Mouse (Mus musculus): ENCODE results near the gene Patj. TPM values are rescaled to one million over a fixed set of nuclear protein-coding genes. Genes with fewer than 3 reads are reported as not detected.
"Not testable (repeated sequence)": the region's sequence is repeated elsewhere in the genome, so short reads cannot be mapped to it uniquely, and the experiment has no call there.

Patj gene
- polyA plus RNA-seq, 1 experiment from 2014 or later: 27.7 TPM

GRCm38 (mm10) chr4:98693465-98694185 is 298.0 kb downstream of the Patj start:
- no peak for TF ChIP-seq CTCF (IDR thresholded peaks at IDR 0.05)
- ChIA-PET CTCF (interaction anchor here (1.1 kb wide), 1 partner anchor 148 kb away, joined by 3 read pairs; no protein-coding TSS in a partner anchor), POLR2A (interaction anchor here (0.6 to 1.0 kb wide), 3 partner anchors 15 to 201 kb away, joined by 3 read pairs; no protein-coding TSS in a partner anchor)
- DNase-seq (ENCODE audit: low read depth, low spot score): no peak
- in situ Hi-C loops (cut with MboI; ENCODE audit: low pct_unique_long_range_greater_than_20kb): loop anchor here (10.0 kb wide), 1 partner anchor 149 kb away; no protein-coding TSS in a partner anchor
- peak; percentile 24 for ATAC-seq
- no peaks in the 10 kb centered on the region for H3K27me3 ChIP-seq

DNA sequence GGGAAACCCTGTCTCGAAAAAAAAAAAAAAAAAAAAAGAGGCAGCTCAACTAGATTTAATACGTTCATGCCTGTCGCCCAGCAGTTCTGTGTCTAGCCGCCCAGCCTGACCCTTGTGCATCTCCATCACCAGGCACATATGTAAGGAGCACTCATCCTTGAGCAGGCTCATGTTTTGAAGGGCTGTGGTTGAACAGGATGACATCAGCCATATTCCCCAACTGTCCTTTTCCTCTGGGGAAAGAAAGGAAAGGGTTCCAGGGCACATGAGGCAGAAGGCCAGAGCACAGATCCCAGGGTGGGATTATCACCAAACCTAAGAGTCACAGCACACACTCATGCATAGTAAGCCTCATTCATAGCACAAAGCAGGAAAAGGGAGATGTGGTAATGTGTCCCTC is 302.3 kb downstream of the Patj start:
- ChIA-PET CTCF (interaction anchor here (0.8 kb wide), 1 partner anchor 152 kb away, joined by 3 read pairs; no protein-coding TSS in a partner anchor), POLR2A (no interaction called here)
- ATAC-seq: peak; percentile 73
- TF ChIP-seq CTCF (IDR thresholded peaks at IDR 0.05): no peak
- DNase-seq (ENCODE audit: low read depth, low spot score): peak; percentile 59
- no peaks in the 10 kb centered on the region for H3K27me3 ChIP-seq
- in situ Hi-C loops (cut with MboI; ENCODE audit: low pct_unique_long_range_greater_than_20kb): loop anchor here (10.0 kb wide), 1 partner anchor 153 kb away; no protein-coding TSS in a partner anchor

DNA sequence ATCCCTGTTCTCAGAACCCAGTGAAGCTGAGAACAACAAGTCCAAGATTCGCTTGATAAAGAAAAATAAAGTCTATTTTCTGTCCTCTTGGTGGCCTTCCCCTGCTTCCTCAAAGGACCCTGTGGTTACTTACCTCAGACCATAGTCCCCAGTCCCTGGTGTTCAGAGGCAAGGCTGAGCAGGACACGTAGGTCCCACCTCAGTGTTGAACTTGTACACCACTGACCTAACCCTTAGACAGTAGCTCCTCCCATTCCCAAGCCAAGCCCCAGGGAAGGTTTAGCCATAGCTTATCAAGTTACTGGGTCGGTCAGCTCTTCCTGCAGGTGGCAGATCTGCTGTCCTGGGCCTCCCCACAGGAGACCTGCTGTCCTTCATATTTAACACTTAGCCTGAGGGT is 303.3 kb downstream of the Patj start:
- CTCF ChIA-PET: interaction anchor here (1.7 kb wide), 1 partner anchor 152 kb away, joined by 4 read pairs; no protein-coding TSS in a partner anchor
- in situ Hi-C loops (cut with MboI; ENCODE audit: low pct_unique_long_range_greater_than_20kb): loop anchor here (10.0 kb wide), 1 partner anchor 154 kb away; no protein-coding TSS in a partner anchor
- no peak for TF ChIP-seq CTCF (IDR thresholded peaks at IDR 0.05)
- POLR2A ChIA-PET: no interaction called here
- no peaks in the 10 kb centered on the region for H3K27me3 ChIP-seq
- no peak for ATAC-seq
- DNase-seq (ENCODE audit: low read depth, low spot score): no peak

- no peaks in the 10 kb centered on the region for H3K27me3 ChIP-seq
- no peak for TF ChIP-seq CTCF (IDR thresholded peaks at IDR 0.05)
- POLR2A ChIA-PET: interaction anchor here (0.5 kb wide), 1 partner anchor 35 kb away, joined by 3 read pairs; no protein-coding TSS in a partner anchor
- DNase-seq (ENCODE audit: low read depth, low spot score) (no peak), ATAC-seq (no peak)
- in situ Hi-C loops (cut with MboI; ENCODE audit: low pct_unique_long_range_greater_than_20kb): loop anchor here (5.0 to 10.0 kb wide), 2 partner anchors 208 to 335 kb away; no protein-coding TSS in a partner anchor
- CTCF ChIA-PET: interaction anchor here (0.9 to 1.7 kb wide), 3 partner anchors 139 to 154 kb away, joined by 3 to 5 read pairs (median 4); no protein-coding TSS in a partner anchor
These were observed 304.6 kb downstream of the Patj start for GRCm38 (mm10) chr4:98700156-98700555.

DNA sequence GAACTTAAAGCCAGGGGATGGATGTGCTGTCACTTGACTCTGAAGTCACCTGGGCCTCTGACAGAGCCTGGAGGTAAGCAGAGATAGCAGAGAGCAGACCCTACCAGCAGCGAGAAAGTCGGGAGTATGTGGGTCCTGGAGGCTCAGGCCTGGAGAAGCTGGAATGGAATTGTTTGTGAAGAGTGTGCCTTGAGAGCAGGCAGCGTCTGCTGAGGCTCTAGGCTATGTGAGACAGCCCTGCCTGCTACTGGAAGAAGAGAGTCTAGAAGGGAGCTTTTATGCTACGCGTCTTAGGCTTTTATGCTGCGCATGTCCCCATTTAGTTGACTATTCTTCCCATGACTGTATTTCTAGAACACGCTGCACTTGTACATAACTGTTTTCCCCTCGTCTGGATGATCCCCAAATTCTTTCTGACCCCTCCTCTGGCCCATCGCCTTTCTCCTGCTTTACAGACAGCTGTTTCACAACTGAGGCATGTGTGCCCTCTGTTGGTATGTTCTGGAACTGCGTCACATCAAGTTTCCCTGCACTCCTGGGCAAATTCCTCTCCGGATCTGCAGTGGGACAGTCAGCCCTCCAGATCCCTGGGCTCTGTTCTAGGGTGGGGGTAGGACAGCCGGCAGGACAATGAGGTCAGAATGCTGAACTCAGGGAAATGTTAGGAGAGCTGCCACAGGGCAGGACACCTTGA is 306.8 kb downstream of the Patj start:
- in situ Hi-C loops (cut with MboI; ENCODE audit: low pct_unique_long_range_greater_than_20kb): loop anchor here (5.0 to 10.0 kb wide), 2 partner anchors 210 to 338 kb away; no protein-coding TSS in a partner anchor
- DNase-seq (ENCODE audit: low read depth, low spot score) (no peak), ATAC-seq (no peak)
- H3K27me3 ChIP-seq: no peaks in the 10 kb centered on the region
- ChIA-PET CTCF (interaction anchor here (0.6 to 2.4 kb wide), 13 partner anchors 11 to 258 kb away, joined by 3 to 13 read pairs (median 3); no protein-coding TSS in a partner anchor), POLR2A (interaction anchor here (1.2 to 1.4 kb wide), 2 partner anchors 157 to 191 kb away, joined by 3 to 5 read pairs; no protein-coding TSS in a partner anchor)
- peak; percentile 57 for TF ChIP-seq CTCF (IDR thresholded peaks at IDR 0.05)

DNA sequence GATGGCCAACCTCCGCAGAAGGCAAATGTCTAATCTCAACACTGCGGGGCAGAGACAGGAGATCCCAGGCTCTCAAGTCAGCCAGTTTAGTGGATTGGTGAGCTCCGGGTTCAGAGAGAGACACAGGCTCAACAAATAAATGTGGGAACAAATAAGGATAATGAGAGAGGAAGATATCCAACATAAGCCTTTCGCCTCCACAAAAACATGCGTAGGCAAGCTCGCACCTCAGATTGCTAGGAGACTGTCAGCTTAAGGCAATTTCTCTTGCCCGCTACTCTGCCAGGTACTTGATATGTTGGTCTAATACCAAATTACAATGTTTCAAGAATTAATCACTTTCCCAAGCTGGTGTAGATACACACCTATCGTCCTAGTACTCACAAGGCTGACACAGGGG is 315.3 kb downstream of the Patj start:
- no peak for TF ChIP-seq CTCF (IDR thresholded peaks at IDR 0.05)
- no peaks in the 10 kb centered on the region for H3K27me3 ChIP-seq
- ATAC-seq (no peak), DNase-seq (ENCODE audit: low read depth, low spot score) (no peak)
- in situ Hi-C loops (cut with MboI; ENCODE audit: low pct_unique_long_range_greater_than_20kb): no loop called here
- ChIA-PET CTCF (no interaction called here), POLR2A (no interaction called here)

- ChIA-PET CTCF (interaction anchor here (1.8 kb wide), 1 partner anchor 22 kb away, joined by 5 read pairs; no protein-coding TSS in a partner anchor), POLR2A (no interaction called here)
- TF ChIP-seq CTCF (IDR thresholded peaks at IDR 0.05): no peak
- DNase-seq (ENCODE audit: low read depth, low spot score) (no peak), ATAC-seq (no peak)
- in situ Hi-C loops (cut with MboI; ENCODE audit: low pct_unique_long_range_greater_than_20kb): no loop called here
- H3K27me3 ChIP-seq: no peaks in the 10 kb centered on the region
These were observed 322.4 kb downstream of the Patj start for GRCm38 (mm10) chr4:98717735-98718546.

- no peak for TF ChIP-seq CTCF (IDR thresholded peaks at IDR 0.05)
- DNase-seq (ENCODE audit: low read depth, low spot score): no peak
- ChIA-PET POLR2A (no interaction called here), CTCF (interaction anchor here (1.2 to 1.8 kb wide), 2 partner anchors 12 to 21 kb away, joined by 3 to 5 read pairs; no protein-coding TSS in a partner anchor)
- no peak for ATAC-seq
- no peaks in the 10 kb centered on the region for H3K27me3 ChIP-seq
- in situ Hi-C loops (cut with MboI; ENCODE audit: low pct_unique_long_range_greater_than_20kb): no loop called here
These were observed 322.9 kb downstream of the Patj start for GRCm38 (mm10) chr4:98718547-98718917.

DNA sequence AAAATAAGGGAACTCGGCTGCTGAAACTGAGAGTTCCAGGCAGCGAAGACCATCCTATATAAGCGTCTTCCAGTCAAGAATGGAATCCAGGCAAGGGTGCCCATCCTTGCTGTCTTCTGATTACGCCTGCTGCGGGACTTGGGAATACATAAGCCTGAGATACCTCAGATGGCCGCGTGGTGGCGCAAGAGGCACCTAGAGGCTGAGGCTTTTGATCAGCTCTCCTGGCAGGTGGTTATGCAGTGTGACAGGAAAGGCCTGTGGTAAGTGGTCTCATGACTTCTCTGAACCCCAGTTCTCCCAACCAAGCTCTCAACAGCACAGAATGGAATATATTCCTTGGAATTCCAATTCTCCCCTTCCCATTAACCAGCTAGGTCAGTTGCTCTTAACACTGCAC is 326.9 kb downstream of the Patj start:
- H3K27me3 ChIP-seq: no peaks in the 10 kb centered on the region
- DNase-seq (ENCODE audit: low read depth, low spot score): no peak
- peak; percentile 66 for TF ChIP-seq CTCF (IDR thresholded peaks at IDR 0.05)
- in situ Hi-C loops (cut with MboI; ENCODE audit: low pct_unique_long_range_greater_than_20kb): no loop called here
- ATAC-seq: peak; percentile 39
- ChIA-PET POLR2A (no interaction called here), CTCF (interaction anchor here (1.3 kb wide), 1 partner anchor 11 kb away, joined by 4 read pairs; no protein-coding TSS in a partner anchor)

- in situ Hi-C loops (cut with MboI; ENCODE audit: low pct_unique_long_range_greater_than_20kb): loop anchor here (25.0 kb wide), 1 partner anchor 463 kb away; the partner anchor contains the start of gene Atg4c
- DNase-seq (ENCODE audit: low read depth, low spot score): not testable (repeated sequence)
These were observed 329.1 kb downstream of the Patj start for GRCm38 (mm10) chr4:98724682-98725081.

More at GRCm38 (mm10) chr4:98724682-98725081, 329.1 kb downstream of the Patj start:
- CTCF ChIA-PET: interaction anchor here (1.3 kb wide), 1 partner anchor 15 kb away, joined by 3 read pairs; no protein-coding TSS in a partner anchor
- H3K27me3 ChIP-seq, ATAC-seq, POLR2A ChIA-PET: not testable (repeated sequence)

Data from Patski (cell line).